Mouse (Mus musculus): ENCODE results near the gene Lhx3. TPM values are rescaled to one million over a fixed set of nuclear protein-coding genes. Genes with fewer than 3 reads are reported as not detected.

The Lhx3 gene
- polyA plus RNA-seq, 1 experiment from 2014 or later, result 0.63 TPM

GRCm38 (mm10) chr2:26209566-26209965, 1.5 kb upstream of the Lhx3 start:
- peaks cover 11% of the 10 kb centered on the region for H3K36me3 ChIP-seq (ENCODE audit: control insufficient read depth, insufficient read depth, low read length)
- H3K9me3 ChIP-seq (replicated peaks; ENCODE audit: control insufficient read depth, low read length), result no peaks in the 10 kb centered on the region
- no peak overlapping the region for H3K9ac ChIP-seq (ENCODE audit: low read depth, low read length)
- 81% methylated on average over 3 of the region's 3 CpGs for whole genome bisulfite sequencing (ENCODE audit: insufficient replicate concordance)
- H3K4me1 ChIP-seq (ENCODE audit: control insufficient read depth, insufficient read depth, low read length), result peaks cover 3% of the 10 kb centered on the region; the same call in 1 of the 2 replicates
- no peak overlapping the region for H3K4me2 ChIP-seq
- no peak overlapping the region for H3K4me3 ChIP-seq (ENCODE audit: low read depth, low read length)
- H3K27me3 ChIP-seq (ENCODE audit: control insufficient read depth, insufficient read depth, low read length), result peaks cover 37% of the 10 kb centered on the region
- no peak for ATAC-seq (replicated peaks; ENCODE audit: insufficient number of reproducible peaks, low FRiP score, low TSS enrichment)
- H3K27ac ChIP-seq (ENCODE audit: low read depth, low read length), result no peak overlapping the region

- no peak overlapping the region for H3K9ac ChIP-seq (ENCODE audit: low read depth, low read length)
- no peak overlapping the region for H3K4me3 ChIP-seq (ENCODE audit: low read depth, low read length)
- no peak overlapping the region for H3K4me2 ChIP-seq
- ATAC-seq (replicated peaks; ENCODE audit: insufficient number of reproducible peaks, low FRiP score, low TSS enrichment), result no peak
- H3K27me3 ChIP-seq (ENCODE audit: control insufficient read depth, insufficient read depth, low read length), result peaks cover 57% of the 10 kb centered on the region
- peaks cover 11% of the 10 kb centered on the region for H3K36me3 ChIP-seq (ENCODE audit: control insufficient read depth, insufficient read depth, low read length)
- WGBS (ENCODE audit: insufficient replicate concordance), result 17% methylated on average over 9 of the region's 9 CpGs
- no peaks in the 10 kb centered on the region for H3K9me3 ChIP-seq (replicated peaks; ENCODE audit: control insufficient read depth, low read length)
- no peak overlapping the region for H3K27ac ChIP-seq (ENCODE audit: low read depth, low read length)
- peaks cover 7% of the 10 kb centered on the region for H3K4me1 ChIP-seq (ENCODE audit: control insufficient read depth, insufficient read depth, low read length)
Observed at GRCm38 (mm10) chr2:26207559-26207958, 530 bp downstream of the Lhx3 start.

GRCm38 (mm10) chr2:26205761-26206160, 2.3 kb downstream of the Lhx3 start:
- Histone ChIP-seq H3K27me3 (ENCODE audit: control insufficient read depth, insufficient read depth, low read length) (peaks cover 74% of the 10 kb centered on the region), H3K9ac (ENCODE audit: low read depth, low read length) (no peak overlapping the region), H3K4me3 (ENCODE audit: low read depth, low read length) (no peak overlapping the region), H3K27ac (ENCODE audit: low read depth, low read length) (no peak overlapping the region), H3K4me2 (no peak overlapping the region), H3K9me3 (replicated peaks; ENCODE audit: control insufficient read depth, low read length) (no peaks in the 10 kb centered on the region), H3K36me3 (ENCODE audit: control insufficient read depth, insufficient read depth, low read length) (peaks cover 5% of the 10 kb centered on the region), H3K4me1 (ENCODE audit: control insufficient read depth, insufficient read depth, low read length) (peaks cover 13% of the 10 kb centered on the region)
- ATAC-seq (replicated peaks; ENCODE audit: insufficient number of reproducible peaks, low FRiP score, low TSS enrichment), result no peak
- 18% methylated on average over 10 of the region's 10 CpGs for WGBS (ENCODE audit: insufficient replicate concordance)

- H3K4me3 ChIP-seq (ENCODE audit: low read depth, low read length), result no peak overlapping the region
- peaks cover 13% of the 10 kb centered on the region for H3K4me1 ChIP-seq (ENCODE audit: control insufficient read depth, insufficient read depth, low read length)
- H3K27me3 ChIP-seq (ENCODE audit: control insufficient read depth, insufficient read depth, low read length), result peaks cover 80% of the 10 kb centered on the region
- no peaks in the 10 kb centered on the region for H3K9me3 ChIP-seq (replicated peaks; ENCODE audit: control insufficient read depth, low read length)
- no peak overlapping the region for H3K4me2 ChIP-seq
- H3K27ac ChIP-seq (ENCODE audit: low read depth, low read length), result no peak overlapping the region
- no peak for ATAC-seq (replicated peaks; ENCODE audit: insufficient number of reproducible peaks, low FRiP score, low TSS enrichment)
- no peak overlapping the region for H3K9ac ChIP-seq (ENCODE audit: low read depth, low read length)
- H3K36me3 ChIP-seq (ENCODE audit: control insufficient read depth, insufficient read depth, low read length), result no peaks in the 10 kb centered on the region; the same call in 1 of the 2 replicates
- WGBS (ENCODE audit: insufficient replicate concordance), result 3% methylated on average over 16 of the region's 16 CpGs
Observed at GRCm38 (mm10) chr2:26205126-26205525, 3.0 kb downstream of the Lhx3 start.

GRCm38 (mm10) chr2:26202849-26203475, 5.1 kb downstream of the Lhx3 start:
- Histone ChIP-seq H3K9me3 (replicated peaks; ENCODE audit: control insufficient read depth, low read length) (no peaks in the 10 kb centered on the region), H3K9ac (ENCODE audit: low read depth, low read length) (no peak overlapping the region), H3K4me3 (ENCODE audit: low read depth, low read length) (no peak overlapping the region), H3K4me1 (ENCODE audit: control insufficient read depth, insufficient read depth, low read length) (peaks cover 23% of the 10 kb centered on the region), H3K27ac (ENCODE audit: low read depth, low read length) (no peak overlapping the region), H3K4me2 (peak overlapping the region; percentile 51; the same call in 1 of the 2 replicates), H3K36me3 (ENCODE audit: control insufficient read depth, insufficient read depth, low read length) (no peaks in the 10 kb centered on the region), H3K27me3 (ENCODE audit: control insufficient read depth, insufficient read depth, low read length) (peaks cover 100% of the 10 kb centered on the region)
- WGBS (ENCODE audit: insufficient replicate concordance), result 2% methylated on average over 36 of the region's 36 CpGs
- no peak for ATAC-seq (replicated peaks; ENCODE audit: insufficient number of reproducible peaks, low FRiP score, low TSS enrichment)

- Histone ChIP-seq H3K27me3 (ENCODE audit: control insufficient read depth, insufficient read depth, low read length) (peaks cover 100% of the 10 kb centered on the region), H3K4me3 (ENCODE audit: low read depth, low read length) (peak overlapping the region; percentile 22), H3K4me1 (ENCODE audit: control insufficient read depth, insufficient read depth, low read length) (peaks cover 26% of the 10 kb centered on the region), H3K9ac (ENCODE audit: low read depth, low read length) (no peak overlapping the region), H3K9me3 (replicated peaks; ENCODE audit: control insufficient read depth, low read length) (no peaks in the 10 kb centered on the region), H3K27ac (ENCODE audit: low read depth, low read length) (no peak overlapping the region), H3K36me3 (ENCODE audit: control insufficient read depth, insufficient read depth, low read length) (no peaks in the 10 kb centered on the region), H3K4me2 (peak overlapping the region; percentile 51)
- 1% methylated on average over 77 of the region's 77 CpGs for whole genome bisulfite sequencing (ENCODE audit: insufficient replicate concordance)
- no peak for ATAC-seq (replicated peaks; ENCODE audit: insufficient number of reproducible peaks, low FRiP score, low TSS enrichment)
Observed at GRCm38 (mm10) chr2:26201926-26202848, 5.9 kb downstream of the Lhx3 start.

GRCm38 (mm10) chr2:26198488-26198887, 9.6 kb downstream of the Lhx3 start:
- Histone ChIP-seq H3K27ac (ENCODE audit: low read depth, low read length) (no peak overlapping the region), H3K9ac (ENCODE audit: low read depth, low read length) (no peak overlapping the region), H3K4me3 (ENCODE audit: low read depth, low read length) (peak overlapping the region; percentile 8), H3K9me3 (replicated peaks; ENCODE audit: control insufficient read depth, low read length) (no peaks in the 10 kb centered on the region), H3K27me3 (ENCODE audit: control insufficient read depth, insufficient read depth, low read length) (peaks cover 97% of the 10 kb centered on the region), H3K36me3 (ENCODE audit: control insufficient read depth, insufficient read depth, low read length) (no peaks in the 10 kb centered on the region), H3K4me1 (ENCODE audit: control insufficient read depth, insufficient read depth, low read length) (peaks cover 26% of the 10 kb centered on the region), H3K4me2 (peak overlapping the region; percentile 49)
- whole genome bisulfite sequencing (ENCODE audit: insufficient replicate concordance), result under 1% methylated on average over 10 of the region's 10 CpGs
- ATAC-seq (replicated peaks; ENCODE audit: insufficient number of reproducible peaks, low FRiP score, low TSS enrichment), result no peak

GRCm38 (mm10) chr2:26194552-26195339, 13.3 kb downstream of the Lhx3 start:
- Histone ChIP-seq H3K9ac (ENCODE audit: low read depth, low read length) (no peak overlapping the region), H3K27me3 (ENCODE audit: control insufficient read depth, insufficient read depth, low read length) (peaks cover 81% of the 10 kb centered on the region), H3K36me3 (ENCODE audit: control insufficient read depth, insufficient read depth, low read length) (no peaks in the 10 kb centered on the region), H3K9me3 (replicated peaks; ENCODE audit: control insufficient read depth, low read length) (no peaks in the 10 kb centered on the region), H3K4me2 (no peak overlapping the region), H3K27ac (ENCODE audit: low read depth, low read length) (no peak overlapping the region), H3K4me1 (ENCODE audit: control insufficient read depth, insufficient read depth, low read length) (peaks cover 22% of the 10 kb centered on the region), H3K4me3 (ENCODE audit: low read depth, low read length) (no peak overlapping the region)
- 44% methylated on average over 7 of the region's 7 CpGs for WGBS (ENCODE audit: insufficient replicate concordance)
- no peak for ATAC-seq (replicated peaks; ENCODE audit: insufficient number of reproducible peaks, low FRiP score, low TSS enrichment)
